Mouse (Mus musculus) intestine, embryonic 16.5 days (tissue): ENCODE measurements at regions not wholly inside any gene's neighbourhood (a gene's known extent, or its start where the extent isn't known, plus 50 kb on each side); places are given as distances from the start of the nearest gene placed in this dataset.
"Not testable (repeated sequence)": the region's sequence is repeated elsewhere in the genome, so short reads cannot be mapped to it uniquely, and the experiment has no call there.

Experiments used
- ATAC-seq: fragments of 200-750 bp; cut with Nextera tagmentation; 2 replicates; pipeline ENCODE4 v1.8.0; 2017; ENCODE audit warnings: moderate TSS enrichment, moderate library complexity
- H3K27ac ChIP-seq: fragments of 300-500 bp; sonication (generic); 2 replicates; pipeline ENCODE4 v1.5.1; 2014; ENCODE audit warnings: mild to moderate bottlenecking, low read length
- H3K27me3 ChIP-seq: fragments of 300-500 bp; sonication (generic); replicated peaks from 2 replicates; pipeline ENCODE4 v1.6.1; 2014; ENCODE audit warnings: low read length, control low read depth, mixed read lengths; ENCODE audit not compliant: control insufficient read depth, insufficient read depth
- H3K36me3 ChIP-seq: fragments of 300-500 bp; sonication (generic); 2 replicates; pipeline ENCODE4 v1.6.1; 2014; ENCODE audit warnings: low read length, control low read depth; ENCODE audit not compliant: control insufficient read depth, insufficient read depth
- H3K4me1 ChIP-seq: fragments of 300-500 bp; sonication (generic); 2 replicates; pipeline ENCODE4 v1.6.1; 2014; ENCODE audit warnings: low read length, control low read depth, mixed read lengths; ENCODE audit not compliant: control insufficient read depth, insufficient read depth
- H3K4me2 ChIP-seq: fragments of 300-500 bp; sonication (generic); 2 replicates; pipeline ENCODE4 v1.6.1; 2014; ENCODE audit warnings: low read depth, low read length, control low read depth
- H3K4me3 ChIP-seq: fragments of 300-500 bp; sonication (generic); 2 replicates; pipeline ENCODE4 v1.5.1; 2014; ENCODE audit warnings: mild to moderate bottlenecking, low read length
- H3K9ac ChIP-seq: fragments of 300-500 bp; sonication (generic); 2 replicates; pipeline ENCODE4 v1.6.1; 2014; ENCODE audit warnings: low read depth, low read length
- H3K9me3 ChIP-seq: fragments of 300-500 bp; sonication (generic); 2 replicates; pipeline ENCODE4 v1.6.1; 2016; ENCODE audit warnings: low read length, control low read depth; ENCODE audit not compliant: control insufficient read depth
- WGBS: fragments of 180-500 bp; shearing (Covaris S2); extraction: QIAGEN DNeasy Blood & Tissue Kit; methylation state at CpG from one replicate; pipeline ENCODE4 v1.1.7; 2014; 5-methylcytosine and 5-hydroxymethylcytosine counted together

DNA sequence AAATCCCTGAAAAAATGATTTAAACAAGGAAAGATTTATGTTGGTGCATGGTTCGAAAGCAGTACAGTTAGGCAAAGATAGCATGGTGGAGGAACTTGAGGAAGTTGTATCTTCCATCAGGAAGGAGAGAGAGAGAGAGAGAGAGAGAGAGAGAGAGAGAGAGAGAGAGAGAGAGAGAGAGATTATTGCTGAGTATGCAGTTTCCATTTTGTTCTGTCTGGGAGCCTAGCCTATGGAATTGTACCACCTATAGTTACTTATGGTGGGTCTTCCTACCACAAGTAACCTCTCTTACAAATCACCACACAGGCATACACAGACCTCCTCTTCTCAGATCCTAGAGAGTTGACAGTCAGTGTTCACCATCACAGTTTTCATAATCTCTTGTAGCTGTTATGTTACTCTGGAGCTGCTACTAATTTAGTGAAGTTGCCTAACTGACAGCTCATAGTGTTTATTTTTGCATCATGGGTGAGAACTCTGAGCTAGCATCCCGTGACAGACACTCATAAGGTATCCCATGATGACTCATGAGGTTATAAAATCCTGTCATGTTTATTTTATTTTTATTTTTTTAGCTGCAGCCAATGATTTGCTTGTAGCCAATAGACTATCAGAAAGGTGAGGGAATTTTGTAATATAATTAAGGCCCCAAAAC is 132.2 kb upstream of the Rasgrp1 start:
- Histone ChIP-seq H3K27ac (no peak overlapping the region), H3K4me1 (no peaks in the 10 kb centered on the region), H3K9me3 (no peaks in the 10 kb centered on the region), H3K4me2 (no peak overlapping the region), H3K36me3 (no peaks in the 10 kb centered on the region), H3K9ac (no peak overlapping the region), H3K27me3 (no peaks in the 10 kb centered on the region), H3K4me3 (no peak overlapping the region)
- no peak for ATAC-seq
- WGBS = 79% methylated on average over 2 of the region's 2 CpGs

DNA sequence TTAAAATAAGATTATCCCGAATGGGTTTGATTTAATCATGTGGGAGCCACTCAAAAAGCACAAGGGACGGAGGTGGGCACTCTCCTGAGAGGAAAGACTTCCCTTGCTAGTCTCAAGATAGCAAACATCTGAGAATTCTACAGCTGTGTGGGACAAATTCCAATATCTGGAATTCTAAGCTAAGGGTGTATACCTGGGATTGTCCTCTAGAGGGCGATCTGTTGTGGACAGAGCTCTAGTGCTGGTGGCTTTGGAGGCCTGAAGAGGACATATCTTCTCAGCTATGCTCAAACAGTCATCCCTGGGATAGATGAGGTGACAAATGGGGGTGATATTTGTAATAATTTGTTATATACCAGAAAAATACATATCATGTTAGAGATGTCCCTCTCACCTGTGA is 132.8 kb upstream of the Rasgrp1 start:
- no peaks in the 10 kb centered on the region for H3K4me1 ChIP-seq
- no peak overlapping the region for H3K27ac ChIP-seq
- no peak overlapping the region for H3K4me2 ChIP-seq
- no peaks in the 10 kb centered on the region for H3K9me3 ChIP-seq
- H3K4me3 ChIP-seq = no peak overlapping the region
- WGBS = 44% methylated on average over 3 of the region's 3 CpGs
- no peak for ATAC-seq
- H3K36me3 ChIP-seq = no peaks in the 10 kb centered on the region
- no peaks in the 10 kb centered on the region for H3K27me3 ChIP-seq
- no peak overlapping the region for H3K9ac ChIP-seq

DNA sequence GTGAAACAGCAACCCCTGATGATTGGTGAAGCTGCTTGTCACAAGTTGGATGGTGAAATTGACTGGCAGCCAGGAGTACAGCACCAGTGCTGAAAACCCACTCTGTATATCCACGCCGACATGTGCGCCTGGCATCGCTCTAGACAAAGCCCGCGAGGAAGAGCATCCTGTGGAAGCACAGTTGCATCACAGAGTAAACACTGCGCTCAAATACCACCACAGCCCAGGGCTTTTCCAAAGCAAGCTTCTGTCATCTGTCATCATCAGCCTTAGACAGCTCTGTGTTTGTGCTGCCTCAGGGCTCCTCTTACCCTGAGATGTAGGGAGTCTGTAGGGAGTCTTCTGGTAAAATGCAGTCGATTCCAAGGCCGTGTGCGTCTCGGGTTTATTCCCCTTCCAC is 134.7 kb upstream of the Rasgrp1 start:
- not testable (repeated sequence) for H3K27ac ChIP-seq, H3K36me3 ChIP-seq, H3K27me3 ChIP-seq, H3K9me3 ChIP-seq, H3K4me3 ChIP-seq, H3K4me2 ChIP-seq, H3K4me1 ChIP-seq, H3K9ac ChIP-seq, ATAC-seq
- 52% methylated on average over 10 of the region's 11 CpGs for WGBS

DNA sequence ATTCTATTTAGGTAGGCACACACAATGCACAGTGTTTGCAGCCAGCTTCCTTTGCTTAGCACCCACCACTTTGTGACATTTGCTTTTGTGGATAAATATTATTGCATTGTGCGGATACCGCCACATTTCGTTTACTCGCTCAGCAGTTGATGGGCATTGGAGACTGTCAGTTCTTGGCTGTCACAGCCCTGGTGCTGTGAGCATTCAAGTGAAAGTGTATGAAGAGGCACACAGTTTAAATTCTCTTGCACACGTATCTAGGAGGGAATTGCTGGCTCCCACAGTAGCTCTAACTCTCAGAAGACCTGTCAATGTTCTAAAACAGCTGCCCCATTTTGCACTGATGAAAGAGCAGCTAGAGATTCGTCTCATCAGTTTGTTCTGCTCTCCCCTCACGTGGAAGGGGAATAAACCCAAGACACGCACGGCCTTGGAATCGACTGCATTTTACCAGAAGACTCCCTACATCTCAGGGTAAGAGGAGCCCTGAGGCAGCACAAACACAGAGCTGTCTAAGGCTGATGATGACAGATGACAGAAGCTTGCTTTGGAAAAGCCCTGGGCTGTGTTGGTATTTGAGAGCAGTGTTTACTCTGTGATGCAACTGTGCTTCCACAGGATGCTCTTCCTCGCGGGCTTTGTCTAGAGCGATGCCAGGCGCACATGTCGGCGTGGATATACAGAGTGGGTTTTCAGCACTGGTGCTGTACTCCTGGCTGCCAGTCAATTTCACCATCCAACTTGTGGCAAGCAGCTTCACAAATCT is 136.6 kb upstream of the Rasgrp1 start:
- not testable (repeated sequence) for H3K27ac ChIP-seq, H3K27me3 ChIP-seq, H3K9ac ChIP-seq, H3K9me3 ChIP-seq, H3K36me3 ChIP-seq, H3K4me1 ChIP-seq, H3K4me2 ChIP-seq, H3K4me3 ChIP-seq, ATAC-seq
- 49% methylated on average over 16 of the region's 16 CpGs for WGBS

DNA sequence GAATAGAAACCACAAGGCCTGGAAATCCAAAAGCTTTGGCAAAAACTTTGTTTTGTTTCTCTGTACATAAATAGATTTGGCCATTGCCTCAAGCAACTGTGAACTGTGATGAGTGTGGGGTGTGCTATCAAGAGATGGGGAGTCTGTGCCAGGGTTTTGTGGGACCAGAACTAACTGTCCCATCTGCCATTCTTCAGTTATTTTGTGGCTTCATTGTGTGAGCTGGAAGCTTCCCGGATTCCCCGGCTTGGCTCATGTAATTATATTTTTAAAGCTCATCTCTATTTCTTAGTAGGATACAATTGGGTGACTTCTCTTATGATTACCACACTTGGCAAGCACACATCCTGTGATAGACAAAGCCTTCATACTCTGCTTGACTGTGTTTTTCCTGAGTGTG is 143.6 kb upstream of the Rasgrp1 start:
- Histone ChIP-seq H3K27ac (no peak overlapping the region), H3K36me3 (no peaks in the 10 kb centered on the region), H3K9ac (no peak overlapping the region), H3K4me2 (no peak overlapping the region), H3K9me3 (no peaks in the 10 kb centered on the region), H3K4me1 (no peaks in the 10 kb centered on the region), H3K27me3 (no peaks in the 10 kb centered on the region), H3K4me3 (no peak overlapping the region)
- 89% methylated on average over 2 of the region's 2 CpGs for WGBS
- no peak for ATAC-seq

DNA sequence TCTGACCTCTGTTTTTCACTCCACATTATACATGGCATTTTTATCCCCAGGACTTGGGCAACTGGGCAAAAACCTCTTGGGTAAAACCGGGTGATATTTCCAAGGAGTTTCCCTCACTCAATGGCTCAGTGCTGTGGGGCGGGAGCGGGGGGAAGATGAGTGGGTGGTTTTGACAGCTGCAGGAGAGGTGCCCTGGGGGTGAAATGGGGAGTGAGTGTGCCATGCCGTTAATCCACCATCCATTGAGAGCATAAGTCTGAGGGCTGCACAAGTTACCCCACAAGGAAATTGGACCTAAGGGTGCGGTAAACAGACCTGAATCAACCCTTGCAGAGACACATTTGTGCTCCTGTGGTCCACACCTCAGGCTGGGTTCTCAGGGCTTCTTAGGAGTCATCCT is 155.8 kb upstream of the Rasgrp1 start:
- H3K27ac ChIP-seq = no peak overlapping the region
- no peaks in the 10 kb centered on the region for H3K36me3 ChIP-seq
- 89% methylated on average over 5 of the region's 5 CpGs for WGBS
- H3K9me3 ChIP-seq = no peaks in the 10 kb centered on the region
- no peaks in the 10 kb centered on the region for H3K4me1 ChIP-seq
- H3K4me3 ChIP-seq = no peak overlapping the region
- H3K27me3 ChIP-seq = no peaks in the 10 kb centered on the region
- no peak overlapping the region for H3K9ac ChIP-seq
- no peak overlapping the region for H3K4me2 ChIP-seq
- ATAC-seq = no peak

DNA sequence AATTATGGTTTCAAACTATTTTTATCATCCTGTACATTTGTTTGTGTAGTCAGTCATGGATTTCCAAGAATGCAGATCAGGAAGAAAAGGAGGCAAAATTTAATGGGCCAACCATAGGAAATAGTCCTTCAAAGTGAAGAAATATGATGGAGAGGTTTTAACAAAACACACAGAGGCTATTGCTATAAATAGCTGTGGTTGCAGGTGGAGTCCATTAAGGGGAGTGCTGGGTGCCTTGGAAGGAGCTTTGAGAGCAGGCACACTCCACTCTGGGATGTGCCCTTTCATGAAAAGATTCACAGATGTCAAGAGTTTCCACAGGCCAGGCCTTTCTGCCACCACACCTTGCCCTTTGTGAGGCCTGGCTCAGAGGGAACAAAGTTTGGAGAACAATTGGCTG is 159.8 kb upstream of the Rasgrp1 start:
- ATAC-seq = no peak
- Histone ChIP-seq H3K4me2 (no peak overlapping the region), H3K4me1 (no peaks in the 10 kb centered on the region), H3K36me3 (no peaks in the 10 kb centered on the region), H3K27ac (no peak overlapping the region), H3K9ac (no peak overlapping the region), H3K27me3 (no peaks in the 10 kb centered on the region), H3K9me3 (no peaks in the 10 kb centered on the region), H3K4me3 (no peak overlapping the region)

DNA sequence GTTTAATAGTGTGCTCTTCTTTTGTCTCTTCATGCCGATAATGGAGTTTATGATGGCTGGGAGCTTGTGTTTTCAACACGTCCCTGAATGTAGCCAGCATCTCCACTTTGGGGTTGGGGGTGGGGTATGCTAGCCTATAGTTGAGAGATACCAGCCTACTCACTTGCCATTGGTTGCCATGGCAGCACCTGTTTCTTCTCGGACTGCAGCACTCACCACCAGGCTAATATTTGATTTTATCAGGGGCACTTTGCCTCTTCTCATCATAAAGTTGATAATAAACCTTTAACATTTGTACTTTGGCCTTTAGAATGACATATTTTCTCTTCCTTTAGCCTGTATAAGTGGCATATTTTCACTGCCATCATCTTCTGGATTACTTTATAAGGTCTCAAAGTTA is 168.9 kb upstream of the Rasgrp1 start:
- Histone ChIP-seq H3K4me3 (no peak overlapping the region), H3K4me1 (peaks cover 8% of the 10 kb centered on the region; the same call in 1 of the 2 replicates), H3K4me2 (no peak overlapping the region), H3K27me3 (no peaks in the 10 kb centered on the region), H3K9me3 (no peaks in the 10 kb centered on the region), H3K27ac (no peak overlapping the region), H3K9ac (no peak overlapping the region), H3K36me3 (no peaks in the 10 kb centered on the region)
- 54% methylated on average over 3 of the region's 3 CpGs for WGBS
- ATAC-seq = peak; percentile 95

DNA sequence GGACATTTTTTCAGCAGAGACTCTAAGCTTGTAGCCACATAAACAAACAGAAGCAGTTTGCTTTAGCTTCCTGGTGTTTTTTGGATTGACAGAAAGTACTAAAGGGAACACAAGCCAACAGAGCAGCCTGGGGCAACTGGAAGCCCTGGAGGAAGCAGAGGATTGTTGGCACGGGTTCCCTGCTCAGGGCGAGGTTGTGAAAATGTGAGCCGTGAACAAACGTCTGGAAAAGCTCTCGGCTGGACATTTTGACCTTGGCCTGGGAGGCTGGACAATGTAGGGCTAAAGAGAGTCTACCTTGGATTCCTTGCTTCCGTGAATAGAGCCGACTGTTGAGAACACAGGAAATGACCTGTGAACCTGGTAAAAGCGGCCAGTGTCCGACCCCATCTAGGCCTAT is 169.8 kb upstream of the Rasgrp1 start:
- WGBS = 50% methylated on average over 9 of the region's 9 CpGs
- Histone ChIP-seq H3K4me2 (no peak overlapping the region), H3K9ac (no peak overlapping the region), H3K27ac (no peak overlapping the region), H3K36me3 (no peaks in the 10 kb centered on the region), H3K4me3 (no peak overlapping the region), H3K4me1 (peaks cover 8% of the 10 kb centered on the region; the same call in 1 of the 2 replicates), H3K27me3 (no peaks in the 10 kb centered on the region), H3K9me3 (no peaks in the 10 kb centered on the region)
- no peak for ATAC-seq

DNA sequence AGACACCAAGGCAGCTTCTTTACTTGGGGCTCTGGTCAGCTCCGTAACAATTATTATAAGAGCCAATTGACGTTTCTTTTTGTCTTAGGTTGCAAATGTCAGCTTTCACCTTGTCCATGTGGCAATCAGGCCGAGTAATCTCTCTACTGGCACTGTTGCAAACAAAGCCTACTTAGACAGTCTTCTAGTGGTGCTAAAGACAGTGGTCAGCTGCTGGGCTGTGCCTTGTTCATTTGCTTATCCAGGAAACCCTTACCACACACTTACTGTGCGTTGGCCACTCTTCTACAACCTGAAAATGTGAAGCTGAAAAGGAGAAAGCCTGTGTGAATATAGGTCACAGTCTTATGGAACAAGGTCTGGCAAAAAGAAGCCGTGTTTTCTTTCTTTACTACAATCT is 181.6 kb upstream of the Rasgrp1 start:
- ATAC-seq = no peak
- H3K4me2 ChIP-seq = no peak overlapping the region
- no peak overlapping the region for H3K27ac ChIP-seq
- H3K4me1 ChIP-seq = no peaks in the 10 kb centered on the region
- 79% methylated on average over 5 of the region's 5 CpGs for WGBS
- no peaks in the 10 kb centered on the region for H3K9me3 ChIP-seq
- H3K27me3 ChIP-seq = no peaks in the 10 kb centered on the region
- no peak overlapping the region for H3K9ac ChIP-seq
- no peaks in the 10 kb centered on the region for H3K36me3 ChIP-seq
- H3K4me3 ChIP-seq = no peak overlapping the region
